Mouse (Mus musculus) heart, embryonic 10.5 days (tissue): ENCODE results near the gene Etl4. TPM values are rescaled to one million over a fixed set of nuclear protein-coding genes. Genes with fewer than 3 reads are reported as not detected.
A peak's percentile ranks its signal among the peaks of the same experiment; 100 is the strongest.
"Not testable (repeated sequence)": the region's sequence is repeated elsewhere in the genome, so short reads cannot be mapped to it uniquely, and the experiment has no call there.

Experiments
- DNase-seq: peaks from one replicate; pipeline ENCODE4 v3.0.0-alpha.2; 2017; ENCODE audit warnings: low spot score
- H3K27ac ChIP-seq: fragments of 300-500 bp; sonication (generic); 2 replicates; pipeline ENCODE4 v1.5.1; 2016; ENCODE audit warnings: mild to moderate bottlenecking
- H3K27me3 ChIP-seq: fragments of 300-500 bp; sonication (generic); 2 replicates; pipeline ENCODE4 v1.6.1; 2016; ENCODE audit warnings: mild to moderate bottlenecking; ENCODE audit not compliant: poor library complexity, insufficient read depth, severe bottlenecking
- H3K36me3 ChIP-seq: fragments of 300-500 bp; sonication (generic); 2 replicates; pipeline ENCODE4 v1.6.1; 2016; ENCODE audit warnings: mild to moderate bottlenecking, moderate library complexity
- H3K4me1 ChIP-seq: fragments of 300-500 bp; sonication (generic); 2 replicates; pipeline ENCODE4 v1.6.1; 2016; ENCODE audit warnings: mild to moderate bottlenecking
- H3K4me3 ChIP-seq: fragments of 300-500 bp; sonication (generic); 2 replicates; pipeline ENCODE4 v1.5.1; 2016; ENCODE audit warnings: mild to moderate bottlenecking, moderate library complexity
- H3K9me3 ChIP-seq: fragments of 300-500 bp; sonication (generic); 2 replicates; pipeline ENCODE4 v1.6.1; 2016; ENCODE audit warnings: mild to moderate bottlenecking, moderate library complexity
- WGBS: fragments of 180-500 bp; shearing (Covaris S2); methylation state at CpG from one replicate; pipeline ENCODE4 v1.1.7; 2016; 5-methylcytosine and 5-hydroxymethylcytosine counted together
- polyA plus RNA-seq: library from polyadenylated mRNA; unstranded; fragments of >200 nt; fragmentation: Nextera tagmentation; extraction: Ambion mirVana; gene quantifications from 2 replicates; pipeline ENCODE4 v1.2.1, GENCODE M21; 2016

Etl4 gene
- polyA plus RNA-seq, 1 experiment from 2014 or later, result 18.7 TPM

DNA sequence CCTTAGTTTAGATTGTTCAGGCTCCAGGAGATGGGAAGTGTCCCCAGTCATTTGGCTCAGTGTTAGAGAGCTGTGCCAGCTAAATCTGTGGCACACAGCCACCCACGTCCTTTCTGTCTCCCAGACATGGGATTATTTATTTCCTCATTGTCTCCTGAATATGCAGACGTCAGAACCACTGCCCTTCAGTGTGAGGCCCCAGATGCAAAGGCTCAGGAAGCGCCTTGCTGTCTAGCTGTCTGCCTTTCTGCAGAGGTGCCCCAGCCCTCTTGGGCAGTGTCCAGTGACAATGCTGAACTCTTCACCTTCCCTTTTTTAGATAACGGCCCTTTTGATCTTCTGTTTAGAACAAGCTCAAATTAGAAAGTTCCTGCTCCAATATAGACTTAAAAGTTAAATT, 740.2 kb downstream of the Etl4 start:
- DNase-seq, result peak; percentile 78

DNA sequence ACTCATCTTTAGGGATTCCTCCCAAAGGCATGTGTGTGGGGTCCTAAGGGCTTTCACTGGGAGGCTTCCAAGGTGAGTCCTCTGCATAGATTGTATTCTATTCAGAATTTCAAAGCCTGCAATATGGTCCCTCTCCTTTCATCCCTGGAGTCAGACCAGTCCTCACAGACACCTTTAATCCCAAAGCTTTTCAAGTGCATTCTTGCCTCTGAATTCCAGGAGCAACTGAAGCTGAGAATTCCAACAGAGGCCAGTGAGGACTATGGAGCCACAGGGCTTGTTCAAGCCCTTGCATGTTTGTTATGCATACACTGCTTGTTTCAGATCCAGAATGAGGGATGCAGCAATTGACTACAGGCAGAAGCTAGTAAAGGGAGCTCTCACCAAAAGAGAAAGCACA, 743.5 kb downstream of the Etl4 start:
- H3K9me3 ChIP-seq, result no peaks in the 10 kb centered on the region
- peaks cover 47% of the 10 kb centered on the region for H3K4me1 ChIP-seq
- no peaks in the 10 kb centered on the region for H3K27me3 ChIP-seq
- no peak overlapping the region for H3K4me3 ChIP-seq
- H3K27ac ChIP-seq, result no peak overlapping the region
- DNase-seq, result no peak
- no peaks in the 10 kb centered on the region for H3K36me3 ChIP-seq

More for the DNA sequence above, 740.2 kb downstream of the Etl4 start:
- Histone ChIP-seq H3K27ac (peak overlapping the region; percentile 62), H3K9me3 (no peaks in the 10 kb centered on the region), H3K27me3 (no peaks in the 10 kb centered on the region), H3K36me3 (no peaks in the 10 kb centered on the region), H3K4me3 (no peak overlapping the region), H3K4me1 (peaks cover 44% of the 10 kb centered on the region)
- WGBS, result 12% methylated on average over 4 of the region's 4 CpGs

DNA sequence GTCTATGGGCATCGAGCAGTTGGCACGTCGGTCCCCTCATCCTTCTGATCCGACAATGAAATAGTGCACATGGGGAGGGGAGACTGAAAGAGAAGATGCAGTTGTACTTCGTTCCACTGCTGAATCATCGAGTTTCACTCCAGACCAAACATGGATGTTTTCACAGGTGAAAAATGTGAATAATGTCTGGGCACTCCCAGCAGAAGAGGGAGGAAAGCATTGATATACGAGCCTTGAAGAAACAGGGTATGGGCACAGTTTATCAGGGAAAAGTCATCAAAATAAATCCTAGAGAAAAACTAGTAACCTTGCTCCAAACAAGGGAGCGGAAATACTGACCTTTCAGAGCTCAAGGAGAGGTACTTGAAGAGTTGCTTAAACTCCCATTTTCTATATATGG, 744.5 kb downstream of the Etl4 start:
- Histone ChIP-seq H3K4me1 (peaks cover 39% of the 10 kb centered on the region), H3K9me3 (no peaks in the 10 kb centered on the region), H3K4me3 (no peak overlapping the region), H3K36me3 (no peaks in the 10 kb centered on the region), H3K27me3 (no peaks in the 10 kb centered on the region), H3K27ac (no peak overlapping the region)
- no peak for DNase-seq
- 78% methylated on average over 8 of the region's 8 CpGs for WGBS

DNA sequence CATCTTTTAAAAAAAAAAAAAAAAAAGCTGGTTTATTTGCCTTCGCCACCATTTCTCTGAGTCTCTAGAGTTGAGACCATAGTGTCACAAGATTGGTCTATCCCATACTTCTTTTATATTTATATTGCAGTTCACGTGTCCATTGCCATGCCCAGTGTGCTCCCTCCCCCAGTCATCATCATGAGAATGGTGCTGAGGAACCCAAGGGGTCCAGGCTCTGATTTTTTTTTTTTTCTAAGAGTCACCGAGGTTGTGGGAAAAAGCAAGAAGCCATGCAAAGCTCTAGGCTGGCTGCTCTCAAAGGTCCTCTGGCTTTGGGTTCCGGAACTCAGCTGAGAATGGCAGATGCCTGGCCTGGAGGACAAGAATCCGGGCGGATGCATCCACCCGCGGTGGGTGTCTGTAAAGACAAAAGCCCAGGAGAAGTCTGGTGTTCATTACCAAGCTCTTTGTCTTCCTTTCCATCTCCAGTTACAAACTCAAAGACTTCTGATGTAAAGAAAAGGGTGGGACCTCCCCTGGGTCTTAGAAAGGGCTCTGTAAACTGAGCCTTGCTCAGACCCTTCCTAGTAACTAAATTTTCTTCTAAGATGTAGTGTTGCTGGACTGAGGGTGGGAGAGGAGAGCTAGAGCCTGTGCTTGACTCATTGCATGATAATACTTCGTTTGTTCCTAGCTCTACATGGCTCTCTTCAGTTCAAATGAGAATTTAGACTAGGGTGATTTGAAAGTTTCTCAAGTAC, 745.2 kb downstream of the Etl4 start:
- Histone ChIP-seq H3K4me3 (no peak overlapping the region), H3K4me1 (peaks cover 32% of the 10 kb centered on the region), H3K9me3 (no peaks in the 10 kb centered on the region), H3K27me3 (no peaks in the 10 kb centered on the region), H3K36me3 (no peaks in the 10 kb centered on the region), H3K27ac (no peak overlapping the region)
- WGBS, result 56% methylated on average over 9 of the region's 9 CpGs
- DNase-seq, result no peak

DNA sequence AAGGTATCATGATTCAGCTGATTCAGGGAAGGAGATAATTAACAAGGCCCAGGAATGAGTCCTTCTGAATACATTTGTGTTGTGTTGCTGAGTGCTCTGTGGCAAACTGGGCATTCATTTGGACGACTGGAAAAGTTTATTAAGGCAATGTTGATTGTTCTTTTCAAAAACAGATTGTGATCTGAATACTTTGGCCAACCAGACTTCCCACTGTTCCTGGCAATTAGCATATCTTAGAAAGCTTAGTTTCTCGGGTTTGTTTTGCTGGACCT, 745.7 kb downstream of the Etl4 start:
- no peak overlapping the region for H3K4me3 ChIP-seq
- DNase-seq, result no peak
- 37% methylated on average over 2 of the region's 2 CpGs for WGBS
- H3K27ac ChIP-seq, result no peak overlapping the region
- H3K36me3 ChIP-seq, result no peaks in the 10 kb centered on the region
- H3K27me3 ChIP-seq, result no peaks in the 10 kb centered on the region
- H3K4me1 ChIP-seq, result peaks cover 27% of the 10 kb centered on the region
- no peaks in the 10 kb centered on the region for H3K9me3 ChIP-seq

DNA sequence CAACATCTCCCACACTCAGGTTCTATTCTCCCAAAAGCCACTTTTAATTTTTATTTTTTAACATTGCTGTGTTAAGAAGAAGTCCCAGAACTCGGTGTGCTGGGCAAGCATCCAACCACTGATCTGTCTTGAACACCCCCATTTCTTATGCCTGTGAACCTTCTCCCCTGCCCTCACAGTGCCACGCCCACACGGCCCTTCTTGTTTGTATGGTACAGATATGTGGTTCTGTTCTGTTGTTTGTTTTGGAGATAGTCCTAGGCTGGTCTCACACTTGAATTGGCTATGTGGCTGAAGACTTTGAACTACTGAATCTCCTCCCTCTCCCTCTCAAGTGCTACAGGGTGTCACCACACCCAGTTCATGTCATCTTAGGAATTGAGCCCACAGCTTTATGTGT, 748.3 kb downstream of the Etl4 start:
- no peak for DNase-seq
- Histone ChIP-seq H3K4me3 (no peak overlapping the region), H3K27me3 (no peaks in the 10 kb centered on the region), H3K36me3 (no peaks in the 10 kb centered on the region), H3K9me3 (no peaks in the 10 kb centered on the region), H3K27ac (no peak overlapping the region), H3K4me1 (peaks cover 18% of the 10 kb centered on the region)
- WGBS, result 67% methylated on average over 3 of the region's 3 CpGs

DNA sequence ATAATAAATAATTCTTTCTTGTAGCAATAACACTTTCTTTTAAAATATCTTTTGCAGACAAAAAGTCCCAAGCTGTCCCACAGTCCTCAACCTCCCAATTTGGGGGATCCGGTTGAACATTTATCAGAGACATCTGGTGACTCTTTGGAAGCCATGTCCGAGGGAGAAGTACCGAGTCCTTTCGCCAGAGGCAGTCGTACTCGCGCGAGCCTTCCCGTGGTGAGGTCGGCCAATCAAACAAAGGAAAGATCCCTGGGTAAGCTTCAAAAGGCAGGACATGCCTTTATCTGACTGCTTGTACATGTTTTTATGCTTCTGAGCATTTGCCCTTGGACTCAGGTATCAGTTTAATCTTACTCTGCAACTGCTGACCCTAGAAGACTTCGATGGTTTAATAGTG, 752.3 kb downstream of the Etl4 start:
- Histone ChIP-seq H3K4me1 (peaks cover 11% of the 10 kb centered on the region), H3K27ac (no peak overlapping the region)
- WGBS, result 91% methylated on average over 11 of the region's 11 CpGs

DNA sequence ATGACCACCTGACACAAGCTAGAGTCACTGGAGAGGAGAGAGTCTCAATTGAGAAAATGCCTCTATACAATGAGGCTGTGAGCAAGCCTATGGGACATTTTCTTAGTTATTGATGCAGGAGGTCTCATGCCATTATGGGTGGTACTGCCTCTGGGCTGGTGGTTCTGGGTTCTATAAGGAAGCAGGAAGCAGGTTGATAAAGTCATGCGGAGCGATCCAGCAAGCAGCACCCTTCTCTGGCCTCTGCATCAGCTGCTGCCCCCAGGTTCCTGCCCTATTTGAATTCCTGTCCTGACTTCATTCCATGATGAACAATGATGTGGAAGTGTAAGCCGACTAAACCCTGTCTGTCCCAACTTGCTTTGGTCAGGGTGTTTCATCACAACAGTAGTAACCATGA, 753.1 kb downstream of the Etl4 start:
- H3K27ac ChIP-seq, result no peak overlapping the region
- peaks cover 11% of the 10 kb centered on the region for H3K4me1 ChIP-seq
- no peak overlapping the region for H3K4me3 ChIP-seq
- H3K36me3 ChIP-seq, result no peaks in the 10 kb centered on the region
- no peaks in the 10 kb centered on the region for H3K27me3 ChIP-seq
- WGBS, result 79% methylated on average over 3 of the region's 3 CpGs
- no peak for DNase-seq
- no peaks in the 10 kb centered on the region for H3K9me3 ChIP-seq

More for the DNA sequence above, 752.3 kb downstream of the Etl4 start:
- no peaks in the 10 kb centered on the region for H3K36me3 ChIP-seq
- no peak for DNase-seq
- H3K27me3 ChIP-seq, result no peaks in the 10 kb centered on the region
- no peaks in the 10 kb centered on the region for H3K9me3 ChIP-seq
- no peak overlapping the region for H3K4me3 ChIP-seq

DNA sequence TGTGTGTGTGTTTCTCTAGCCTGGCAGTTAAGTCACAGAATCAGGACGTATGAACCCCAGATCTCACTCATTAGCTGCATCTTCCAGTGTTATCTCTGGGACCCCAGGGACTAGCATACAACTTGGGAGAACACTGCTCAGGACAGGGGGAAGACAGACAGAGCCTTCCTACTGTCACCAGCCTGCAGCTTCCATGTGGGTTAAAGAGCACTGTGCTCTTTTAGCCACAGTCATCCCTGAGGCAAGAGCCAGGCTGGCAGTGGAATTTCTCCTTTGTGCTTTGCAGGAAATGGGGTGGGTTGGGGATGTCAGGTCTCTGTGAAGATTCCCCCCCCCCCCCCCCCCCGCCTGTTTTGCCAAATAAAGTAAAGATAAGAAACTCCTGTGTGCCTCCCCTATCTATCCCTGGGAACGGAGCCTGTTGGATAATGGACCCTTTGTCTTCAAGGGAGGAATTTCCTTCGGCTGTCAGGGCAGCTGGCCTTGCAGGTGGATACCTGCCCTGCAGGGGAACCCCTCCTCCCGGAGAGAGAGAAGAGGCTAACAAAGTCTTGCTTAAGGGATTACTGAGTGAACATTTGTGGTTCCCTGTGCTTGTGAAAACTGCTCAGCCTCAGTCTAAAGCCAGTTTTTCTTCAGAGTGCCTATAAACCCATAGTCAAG, 755.9 kb downstream of the Etl4 start:
- H3K4me1 ChIP-seq, result peaks cover 11% of the 10 kb centered on the region
- WGBS, result 8% methylated on average over 5 of the region's 5 CpGs
- H3K27me3 ChIP-seq, result no peaks in the 10 kb centered on the region
- no peaks in the 10 kb centered on the region for H3K9me3 ChIP-seq
- H3K27ac ChIP-seq, result peak overlapping the region; percentile 74
- no peak overlapping the region for H3K4me3 ChIP-seq
- no peak for DNase-seq
- H3K36me3 ChIP-seq, result no peaks in the 10 kb centered on the region

DNA sequence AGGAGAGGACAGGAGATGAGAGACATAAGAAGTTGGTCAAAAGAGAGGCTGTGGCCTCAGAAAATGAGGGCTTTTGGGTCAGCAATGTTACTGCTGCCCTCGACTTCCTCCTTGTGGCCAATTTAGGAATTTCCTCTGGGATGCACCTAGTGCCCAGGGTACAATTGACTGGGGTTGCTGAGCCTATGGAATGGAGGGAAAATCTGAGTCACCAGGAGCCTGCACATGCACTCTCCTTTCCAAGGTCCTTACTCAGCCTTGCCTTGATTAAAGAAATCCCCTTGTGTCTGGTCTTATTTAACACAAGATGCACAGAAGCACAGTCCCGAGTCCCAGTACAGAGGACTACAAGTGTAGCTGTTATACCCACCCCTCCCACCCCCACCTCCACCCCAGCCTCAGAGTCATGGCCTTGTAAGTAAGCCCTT, 756.5 kb downstream of the Etl4 start:
- Histone ChIP-seq H3K9me3 (no peaks in the 10 kb centered on the region), H3K4me3 (no peak overlapping the region), H3K27me3 (no peaks in the 10 kb centered on the region), H3K36me3 (no peaks in the 10 kb centered on the region), H3K27ac (peak overlapping the region; percentile 74), H3K4me1 (peaks cover 11% of the 10 kb centered on the region)
- WGBS, result 35% methylated on average over 2 of the region's 2 CpGs
- DNase-seq, result no peak

DNA sequence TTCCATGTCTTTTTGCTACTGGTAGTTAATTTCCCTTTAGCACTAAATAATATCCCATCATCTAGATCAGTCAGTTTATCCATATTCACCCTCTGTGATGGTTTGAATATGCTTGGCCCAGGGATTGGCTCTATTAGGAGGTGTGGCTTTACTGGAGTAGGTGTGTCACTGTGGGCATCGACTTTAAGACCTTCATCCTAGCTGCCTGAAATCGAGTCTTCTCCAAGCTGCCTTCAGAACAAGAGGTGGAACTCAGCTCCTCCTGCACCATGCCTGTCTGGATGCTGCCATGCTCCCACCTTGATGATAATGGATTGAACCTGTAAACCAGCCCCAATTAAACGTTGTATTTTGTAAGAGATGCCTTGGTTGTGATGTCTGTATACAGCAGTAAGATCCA, 758.3 kb downstream of the Etl4 start:
- 86% methylated on average over 3 of the region's 3 CpGs for WGBS
- Histone ChIP-seq H3K36me3 (no peaks in the 10 kb centered on the region), H3K9me3 (no peaks in the 10 kb centered on the region), H3K4me3 (no peak overlapping the region), H3K27me3 (no peaks in the 10 kb centered on the region), H3K4me1 (peaks cover 11% of the 10 kb centered on the region), H3K27ac (no peak overlapping the region)
- no peak for DNase-seq

DNA sequence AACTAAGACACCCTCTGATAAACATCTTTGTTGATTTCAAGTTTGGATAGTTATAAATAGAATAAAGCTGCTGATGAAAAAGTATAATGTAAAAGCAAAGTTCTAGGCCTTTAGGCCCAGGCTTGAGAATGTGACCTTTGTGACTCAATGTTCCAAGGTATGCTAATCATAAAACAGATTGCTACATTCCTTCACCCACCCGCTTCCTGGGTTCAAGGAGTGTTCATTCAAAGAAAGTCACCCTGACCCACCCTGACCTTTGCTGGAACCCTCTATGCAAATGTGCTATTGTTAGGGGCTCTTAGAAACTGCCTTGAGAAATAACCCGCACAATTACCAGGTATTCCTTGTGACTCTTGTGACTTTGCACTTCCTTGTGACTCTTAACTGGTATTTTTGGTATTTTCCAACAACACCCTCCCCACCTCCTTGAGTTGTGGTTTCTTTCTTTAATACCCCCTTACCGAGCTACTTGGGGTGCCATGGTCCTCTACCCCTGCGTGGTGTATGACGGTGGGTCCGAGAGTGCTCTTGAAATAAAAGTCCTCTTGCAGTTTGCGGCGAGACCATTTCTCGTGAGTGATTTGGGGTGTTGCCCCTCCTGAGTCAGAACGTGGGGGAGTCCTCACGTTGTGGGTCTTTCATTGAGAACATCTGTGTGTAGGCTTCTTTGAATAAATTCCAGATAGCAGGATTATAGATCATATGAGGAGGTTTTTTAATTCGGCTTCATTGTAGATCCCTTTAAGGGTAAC, 758.9 kb downstream of the Etl4 start:
- H3K36me3 ChIP-seq, H3K27ac ChIP-seq, H3K4me3 ChIP-seq, H3K27me3 ChIP-seq, H3K9me3 ChIP-seq, DNase-seq: not testable (repeated sequence)
- WGBS, result 84% methylated on average over 12 of the region's 12 CpGs
- peaks cover 11% of the 10 kb centered on the region for H3K4me1 ChIP-seq

DNA sequence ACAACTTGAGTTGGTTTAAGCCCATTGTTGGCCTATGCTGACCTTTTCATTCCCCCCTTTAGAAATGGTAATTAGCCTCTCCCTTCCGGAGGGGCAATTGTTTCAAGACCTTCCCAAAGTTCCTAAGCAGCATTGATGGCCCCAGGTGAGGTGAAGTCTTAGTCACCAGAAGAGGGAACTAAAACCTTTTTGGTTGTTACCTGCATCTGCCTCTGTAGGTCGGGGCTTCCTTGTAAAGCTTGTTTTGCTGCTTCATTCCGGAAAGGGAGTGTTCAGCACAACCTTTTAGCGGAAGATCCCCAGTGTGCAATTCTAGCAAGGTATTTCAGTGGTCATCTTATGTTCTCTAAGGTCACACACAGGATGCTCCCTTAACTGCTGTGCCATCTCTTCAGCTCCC, 759.8 kb downstream of the Etl4 start:
- no peak overlapping the region for H3K4me3 ChIP-seq
- H3K36me3 ChIP-seq, result no peaks in the 10 kb centered on the region
- DNase-seq, result no peak
- peaks cover 11% of the 10 kb centered on the region for H3K4me1 ChIP-seq
- H3K27ac ChIP-seq, result no peak overlapping the region
- H3K9me3 ChIP-seq, result no peaks in the 10 kb centered on the region
- 78% methylated on average over 4 of the region's 4 CpGs for WGBS
- no peaks in the 10 kb centered on the region for H3K27me3 ChIP-seq
